Mouse (Mus musculus) gastrocnemius, adult 2 months (tissue): ENCODE data around the gene Thsd7b. TPM values are rescaled to one million over a fixed set of nuclear protein-coding genes. Genes with fewer than 3 reads are reported as not detected.
"Not testable (repeated sequence)": the region's sequence is repeated elsewhere in the genome, so short reads cannot be mapped to it uniquely, and the experiment has no call there.

Source experiments
- DNase-seq: peaks from one replicate; pipeline ENCODE4 v3.0.0; 2022
- H3K27ac ChIP-seq: fragments of 200-600 bp; 2 replicates; pipeline ENCODE4 v1.8.1; 2022; ENCODE audit warnings: mild to moderate bottlenecking
- H3K4me3 ChIP-seq: fragments of 200-600 bp; 2 replicates; pipeline ENCODE4 v1.8.1; 2022; ENCODE audit warnings: mild to moderate bottlenecking, moderate library complexity
- CTCF ChIP-seq: fragments of 200-600 bp; IDR thresholded peaks from 2 replicates; pipeline ENCODE4 v1.8.1; 2022; ENCODE audit warnings: antibody characterized with exemption, mild to moderate bottlenecking, moderate library complexity
- intact Hi-C: fragments of 180-260 bp; cut with DNase I; formaldehyde crosslinking; loops from one replicate; pipeline ENCODE4 v1.15.1; 2025
- total RNA-seq, 2 experiments: library from RNA; stranded (reverse); gene quantifications; 2 replicates each; pipeline ENCODE4 v1.2.3; 2021

Thsd7b gene
- total RNA-seq, 2 experiments from 2014 or later: 0.26 to 0.53 TPM

DNA sequence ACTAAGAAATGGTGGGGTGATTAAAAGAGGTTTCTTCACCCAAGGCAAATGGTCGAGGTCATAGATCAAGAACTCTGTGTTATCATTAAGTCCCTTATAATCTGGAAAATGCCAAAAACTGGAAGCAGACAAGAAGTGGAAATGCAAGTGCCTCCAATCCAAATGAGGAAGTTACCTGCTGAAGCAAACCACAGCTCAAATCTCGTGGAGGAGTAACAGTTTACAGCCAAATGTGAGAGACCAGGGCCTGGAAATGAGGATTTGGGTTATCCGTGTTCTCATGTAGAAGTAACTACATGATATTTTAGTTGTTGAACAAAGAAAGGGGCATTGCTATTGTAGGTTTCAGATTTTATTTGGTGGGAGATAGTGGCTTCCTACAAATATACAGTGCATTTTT lies 335.3 kb downstream of the Thsd7b start:
- no peak for TF ChIP-seq CTCF
- Histone ChIP-seq H3K27ac (no peak overlapping the region), H3K4me3 (no peak overlapping the region)
- intact Hi-C loops: no loop called here
- DNase-seq: no peak

DNA sequence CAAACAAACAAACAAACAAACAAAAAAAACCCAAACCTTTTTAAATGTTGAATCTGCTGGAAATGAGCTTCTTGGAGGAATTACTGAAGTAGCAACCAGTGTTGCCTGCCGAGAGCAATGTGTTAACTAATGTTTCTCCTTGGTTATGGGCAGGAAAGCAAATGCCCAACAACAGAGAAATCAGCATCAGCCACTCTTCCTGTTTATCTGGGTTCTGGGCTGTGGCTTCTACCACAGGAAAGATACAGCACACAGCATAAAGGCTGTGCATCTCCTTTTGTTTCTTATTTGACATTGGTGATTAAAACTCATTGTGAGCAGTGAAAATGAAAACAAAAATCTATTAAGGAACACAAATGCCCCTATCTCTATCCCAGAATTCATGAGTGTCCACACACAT lies 343.0 kb downstream of the Thsd7b start:
- no peak for TF ChIP-seq CTCF
- H3K27ac ChIP-seq: no peak overlapping the region
- H3K4me3 ChIP-seq: no peak overlapping the region
- DNase-seq: no peak
- intact Hi-C loops: no loop called here

DNA sequence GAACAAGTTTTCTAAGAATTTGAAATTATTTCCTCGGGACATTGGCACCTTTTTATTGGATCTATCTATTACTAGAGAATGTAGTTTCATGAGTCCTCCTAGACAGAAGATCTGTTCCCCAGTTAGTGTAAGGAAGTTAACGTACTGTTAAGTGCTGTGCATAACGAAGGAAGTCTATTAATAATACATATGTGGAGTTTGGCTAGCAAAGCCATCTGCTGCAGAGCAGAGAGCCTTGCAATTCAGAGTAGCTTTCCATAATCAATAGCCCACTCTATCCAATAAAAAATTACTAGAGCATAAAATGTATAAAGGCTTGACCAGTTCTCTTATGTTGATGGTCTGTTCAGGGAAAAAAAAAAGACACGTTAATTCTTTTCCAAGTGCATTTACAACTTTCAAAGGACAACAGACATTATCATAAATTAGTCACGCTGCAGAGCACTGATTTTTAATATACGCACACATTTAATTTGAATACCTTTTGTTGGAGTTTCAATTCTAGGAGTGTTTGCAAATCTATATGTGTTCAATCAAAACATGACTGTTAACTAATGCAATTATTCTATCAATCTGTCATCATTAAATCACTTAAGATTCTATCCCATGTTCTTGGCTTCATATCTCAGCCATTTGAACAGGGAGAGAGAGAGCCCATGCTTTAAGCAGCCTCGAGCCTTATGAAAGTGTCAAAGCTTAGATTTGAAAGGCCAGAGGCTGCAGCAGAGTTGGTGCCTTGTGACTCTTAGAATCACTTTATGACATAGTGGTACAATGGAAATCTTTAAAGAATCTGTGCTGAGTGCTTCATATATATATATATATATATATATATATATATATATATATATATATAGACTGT lies 346.6 kb downstream of the Thsd7b start:
- TF ChIP-seq CTCF: no peak
- Histone ChIP-seq H3K27ac (no peak overlapping the region), H3K4me3 (no peak overlapping the region)
- DNase-seq: no peak
- intact Hi-C loops: no loop called here

DNA sequence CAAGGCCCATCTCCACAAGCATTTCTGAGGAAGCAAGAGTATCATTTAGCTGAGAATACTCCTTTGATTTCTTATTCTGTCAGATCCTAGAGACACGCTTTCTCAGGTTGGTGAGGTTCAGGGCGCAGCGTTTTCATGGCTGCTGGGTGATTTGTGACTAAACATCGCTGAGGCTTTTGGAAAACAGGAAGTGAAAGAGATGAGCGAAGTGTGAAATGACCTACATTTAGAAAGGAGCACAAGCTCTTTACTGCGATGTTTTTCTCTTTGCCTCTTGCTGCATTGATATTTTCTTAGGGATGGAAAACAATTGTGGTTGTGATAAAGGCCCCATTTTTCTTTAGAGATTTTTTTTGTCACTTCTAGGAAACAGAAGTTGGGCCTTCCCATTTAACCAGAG lies 351.4 kb downstream of the Thsd7b start:
- no peak for DNase-seq
- no peak overlapping the region for H3K27ac ChIP-seq
- H3K4me3 ChIP-seq: no peak overlapping the region
- intact Hi-C loops: no loop called here
- TF ChIP-seq CTCF: no peak

DNA sequence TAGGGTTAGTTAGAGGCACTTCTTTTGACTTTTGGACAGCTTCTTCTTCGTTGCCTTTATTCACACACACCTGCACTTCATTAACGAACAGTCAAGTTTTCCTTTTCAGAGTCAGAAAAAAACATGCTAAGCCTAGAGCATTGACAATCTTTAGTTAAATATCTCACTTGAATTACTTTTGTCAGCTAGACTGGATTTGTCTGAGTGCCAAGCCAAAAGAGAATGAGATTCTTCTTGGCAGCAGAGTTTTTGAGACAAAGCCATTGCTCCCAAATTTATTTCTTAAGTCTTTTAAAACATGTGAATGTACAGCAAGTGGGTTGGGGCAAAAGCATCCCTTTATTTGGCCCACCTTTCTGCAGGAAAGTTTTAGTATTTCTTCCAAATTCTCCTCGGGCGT lies 362.0 kb downstream of the Thsd7b start:
- no peak overlapping the region for H3K4me3 ChIP-seq
- no peak overlapping the region for H3K27ac ChIP-seq
- intact Hi-C loops: no loop called here
- DNase-seq: no peak
- TF ChIP-seq CTCF: no peak

DNA sequence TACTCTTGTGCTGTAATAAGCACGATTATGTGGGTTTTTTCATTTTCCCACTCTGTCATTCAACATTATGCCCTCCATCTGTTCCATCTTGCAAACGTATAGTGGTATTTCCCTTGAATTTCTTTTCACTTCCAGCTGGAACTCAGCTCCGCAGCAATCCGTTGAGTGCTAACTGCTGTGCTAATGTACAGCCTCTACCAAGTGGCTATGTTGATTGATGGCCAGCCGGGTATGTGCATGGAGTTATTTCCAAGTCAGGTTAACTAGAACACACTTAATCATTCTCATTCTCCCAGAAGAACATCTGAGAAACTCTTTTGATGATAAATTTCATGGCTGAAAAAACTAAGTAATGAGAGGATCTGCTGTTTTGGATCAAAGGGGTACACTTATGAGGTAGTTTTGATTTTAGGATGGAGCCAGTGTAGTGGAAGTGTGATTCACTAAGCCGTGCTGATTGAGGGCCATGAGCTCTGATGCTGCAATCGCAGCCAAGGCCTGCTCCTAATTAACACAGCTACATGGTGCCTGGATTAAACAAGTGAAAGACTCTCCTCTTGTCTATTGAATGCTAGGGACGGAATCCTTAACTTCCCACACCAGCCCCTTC lies 371.3 kb downstream of the Thsd7b start:
- no peak for TF ChIP-seq CTCF
- no peak overlapping the region for H3K27ac ChIP-seq
- no peak overlapping the region for H3K4me3 ChIP-seq
- intact Hi-C loops: no loop called here
- no peak for DNase-seq

DNA sequence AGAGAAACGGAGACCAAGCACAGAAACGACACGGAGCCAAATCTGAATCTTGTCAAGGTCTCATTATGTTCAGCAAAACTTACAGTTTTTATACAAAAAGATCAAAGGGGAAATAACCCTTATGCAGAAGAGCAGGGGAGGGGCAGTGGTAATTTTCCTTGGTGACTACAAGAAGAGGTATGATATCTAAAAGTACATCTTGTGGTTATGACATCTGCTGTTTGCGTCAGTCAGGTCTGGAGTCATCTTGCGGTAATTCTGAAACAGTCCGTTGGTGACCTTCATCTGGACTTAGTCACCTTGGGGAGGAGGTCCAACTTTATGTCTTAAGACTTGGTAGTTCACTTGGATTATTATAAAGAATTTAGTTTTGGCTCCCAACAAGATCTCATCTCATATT lies 378.3 kb downstream of the Thsd7b start:
- DNase-seq, intact Hi-C loops, H3K27ac ChIP-seq, H3K4me3 ChIP-seq: not testable (repeated sequence)

DNA sequence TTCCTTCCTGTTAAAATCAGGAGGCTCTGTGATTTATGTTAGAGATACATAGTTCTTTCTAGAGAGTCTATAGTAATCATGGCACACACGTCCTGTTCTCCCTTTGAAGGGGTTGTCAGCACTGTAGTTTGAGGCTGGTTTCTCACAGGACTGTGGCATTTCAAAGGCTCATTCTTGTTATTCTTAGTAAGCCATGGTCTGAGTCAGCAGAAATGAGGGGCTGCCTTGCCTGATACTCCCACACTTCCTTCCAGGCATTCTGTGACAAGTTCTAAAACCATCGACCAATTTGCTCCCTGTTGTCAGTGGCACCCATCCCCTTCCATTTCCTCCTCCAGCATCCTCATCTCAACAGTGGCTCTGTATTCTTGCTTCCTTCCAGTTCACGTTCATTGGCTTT lies 384.9 kb downstream of the Thsd7b start:
- DNase-seq: no peak
- no peak overlapping the region for H3K4me3 ChIP-seq
- intact Hi-C loops: no loop called here
- H3K27ac ChIP-seq: no peak overlapping the region
- no peak for TF ChIP-seq CTCF

DNA sequence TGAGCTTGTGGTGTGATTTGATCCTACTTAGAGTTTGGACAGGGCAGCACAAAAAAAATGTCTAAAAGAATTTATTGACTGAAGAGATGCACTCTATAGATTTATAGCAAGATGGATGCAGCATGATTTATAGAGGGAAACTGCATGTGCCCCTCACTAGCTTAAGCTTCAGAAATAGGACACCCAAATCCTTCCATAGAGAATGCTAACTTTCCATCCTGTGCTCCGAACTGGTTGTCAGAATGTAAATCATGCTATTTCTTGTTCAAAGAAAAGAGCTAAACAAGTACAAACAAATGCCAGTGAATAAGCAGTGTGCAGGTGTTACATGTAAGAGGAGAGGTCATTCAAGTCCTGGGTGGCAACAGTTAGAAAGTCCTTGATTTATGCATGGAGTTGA lies 402.8 kb downstream of the Thsd7b start:
- DNase-seq: no peak
- Histone ChIP-seq H3K4me3 (no peak overlapping the region), H3K27ac (no peak overlapping the region)
- intact Hi-C loops: no loop called here
- no peak for TF ChIP-seq CTCF

DNA sequence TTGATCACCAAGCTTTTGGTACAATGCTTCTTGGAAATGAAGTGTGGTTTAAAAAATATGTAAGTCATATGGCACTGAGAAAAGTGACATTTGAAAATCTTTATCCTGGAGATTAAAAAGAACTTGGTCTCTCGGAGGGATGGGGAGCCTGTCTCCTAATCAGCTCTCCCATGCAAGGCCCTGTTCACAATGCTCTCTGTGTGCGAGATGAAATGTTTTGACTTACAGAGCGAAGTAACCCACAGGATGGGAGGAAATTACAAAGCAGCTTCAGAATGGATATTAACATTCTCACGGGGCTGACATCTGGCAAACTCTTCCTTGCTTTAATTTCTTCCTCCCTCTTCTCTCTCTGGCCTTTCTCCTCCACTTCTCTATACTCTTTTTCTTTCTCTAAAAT lies 405.7 kb downstream of the Thsd7b start:
- intact Hi-C loops: no loop called here
- Histone ChIP-seq H3K27ac (no peak overlapping the region), H3K4me3 (no peak overlapping the region)
- no peak for TF ChIP-seq CTCF
- no peak for DNase-seq

DNA sequence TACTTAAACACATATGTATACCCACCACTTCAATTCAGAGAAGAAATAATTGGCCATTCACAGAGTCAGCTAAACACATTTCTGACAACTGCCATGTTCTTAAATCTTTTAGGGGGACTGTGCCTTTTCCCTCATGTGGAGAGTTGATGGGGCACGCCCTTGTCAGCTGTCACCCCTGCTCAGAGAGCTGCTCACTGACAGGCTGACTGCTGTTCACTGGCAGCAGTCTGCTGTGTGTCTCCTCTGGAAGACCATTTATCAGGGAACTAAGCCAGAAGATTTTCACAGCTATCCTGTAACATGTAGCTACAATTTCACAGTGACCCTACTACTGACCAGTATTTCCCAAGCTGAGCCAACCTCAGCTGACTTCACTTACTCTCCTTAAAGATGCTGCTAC lies 432.6 kb downstream of the Thsd7b start:
- intact Hi-C loops: no loop called here
- DNase-seq: no peak

DNA sequence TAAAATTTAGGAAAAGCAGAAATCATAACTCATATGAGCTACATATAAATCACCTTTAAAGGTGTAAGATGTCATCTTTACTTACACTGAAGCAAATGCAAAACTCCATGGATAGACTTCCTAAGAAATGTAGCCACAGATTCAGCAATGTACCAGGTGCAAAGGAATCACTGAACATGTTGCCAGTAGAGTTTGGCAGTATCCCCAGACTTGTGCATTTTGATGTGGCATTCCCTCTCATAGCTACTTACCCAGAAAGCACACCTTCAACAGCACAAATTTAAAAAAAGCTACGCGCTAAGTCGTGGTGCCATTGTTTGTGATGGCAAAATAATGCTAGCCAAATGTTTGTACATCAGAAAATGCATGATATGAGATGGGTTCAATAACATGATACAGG lies 439.6 kb downstream of the Thsd7b start:
- Histone ChIP-seq H3K4me3 (no peak overlapping the region), H3K27ac (no peak overlapping the region)
- no peak for TF ChIP-seq CTCF
- no peak for DNase-seq
- intact Hi-C loops: no loop called here

More for the DNA sequence above, 432.6 kb downstream of the Thsd7b start:
- no peak for TF ChIP-seq CTCF
- Histone ChIP-seq H3K27ac (no peak overlapping the region), H3K4me3 (no peak overlapping the region)

DNA sequence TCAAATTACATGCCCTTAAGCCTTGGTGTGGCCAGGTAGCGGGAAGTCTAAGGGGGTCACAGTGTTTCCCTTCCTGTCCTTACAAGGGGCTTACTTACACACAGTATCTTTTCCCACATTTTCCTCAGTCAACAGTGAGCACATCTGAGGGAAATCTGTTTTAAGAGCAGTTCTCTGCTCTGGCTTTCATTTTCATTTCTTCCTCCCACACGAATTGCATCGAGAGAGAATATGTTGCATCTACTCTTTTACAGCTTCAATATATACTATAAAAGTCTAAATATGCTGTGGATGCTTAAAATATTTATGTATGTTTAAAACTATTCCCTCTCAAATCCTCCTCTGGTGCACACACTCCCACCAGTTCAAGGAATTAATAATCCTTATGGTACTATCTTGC lies 440.5 kb downstream of the Thsd7b start:
- DNase-seq: no peak
- Histone ChIP-seq H3K4me3 (no peak overlapping the region), H3K27ac (no peak overlapping the region)
- TF ChIP-seq CTCF: no peak
- intact Hi-C loops: no loop called here

DNA sequence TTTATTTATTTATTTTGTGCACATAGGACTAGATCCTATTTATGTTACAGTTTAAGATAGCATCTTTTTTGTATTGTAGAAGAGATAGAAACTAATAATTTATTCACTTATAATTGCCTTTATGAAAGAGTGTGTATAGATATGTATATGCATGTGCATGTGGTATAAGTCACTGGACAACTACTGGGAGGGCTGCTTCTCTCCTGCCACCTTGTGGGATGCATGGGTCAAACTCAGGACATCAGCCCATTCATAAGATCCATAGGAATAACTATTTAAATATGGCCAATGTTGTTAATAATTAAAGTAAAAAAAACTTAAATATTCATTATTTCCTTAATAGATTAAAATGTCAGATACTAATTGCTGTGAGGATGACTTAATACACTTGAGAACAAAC lies 446.5 kb downstream of the Thsd7b start:
- no peak for DNase-seq
- intact Hi-C loops: no loop called here
- no peak overlapping the region for H3K4me3 ChIP-seq
- TF ChIP-seq CTCF: no peak
- H3K27ac ChIP-seq: no peak overlapping the region
